Mouse (Mus musculus) kidney, postnatal 10 days (tissue): ENCODE data around the gene 1700024G13Rik.
"Not testable (repeated sequence)": the region's sequence is repeated elsewhere in the genome, so short reads cannot be mapped to it uniquely, and the experiment has no call there.

Experiments used
- DNase-seq: peaks from one replicate; pipeline ENCODE4 v3.0.0; 2021; ENCODE audit warnings: mixed read lengths

Gene 1700024G13Rik

GRCm38 (mm10) chr14:32388196-32388595, at the start of gene 1700024G13Rik:
TSS of gene 1700024G13Rik (minus strand) at chr14:32388391.
- peak; percentile 81 for DNase-seq

- DNase-seq: no peak
These were observed 49.2 kb upstream of the 1700024G13Rik start for GRCm38 (mm10) chr14:32437352-32437793.

GRCm38 (mm10) chr14:32429030-32429602, 40.9 kb upstream of the 1700024G13Rik start:
- no peak for DNase-seq

- no peak for DNase-seq
These were observed 35.8 kb upstream of the 1700024G13Rik start for GRCm38 (mm10) chr14:32423946-32424345.

GRCm38 (mm10) chr14:32418747-32419146, 30.6 kb upstream of the 1700024G13Rik start:
- peak; percentile 26 for DNase-seq

GRCm38 (mm10) chr14:32412075-32412474, 23.9 kb upstream of the 1700024G13Rik start:
- no peak for DNase-seq

GRCm38 (mm10) chr14:32410084-32410483, 21.9 kb upstream of the 1700024G13Rik start:
- DNase-seq: no peak

- DNase-seq: not testable (repeated sequence)
These were observed 17.2 kb upstream of the 1700024G13Rik start for GRCm38 (mm10) chr14:32405399-32405798.

- peak; percentile 6 for DNase-seq
These were observed 6.6 kb downstream of the 1700024G13Rik start for GRCm38 (mm10) chr14:32381619-32382018.

GRCm38 (mm10) chr14:32381066-32381465, 7.1 kb downstream of the 1700024G13Rik start:
- DNase-seq: no peak

GRCm38 (mm10) chr14:32380099-32380480, 8.1 kb downstream of the 1700024G13Rik start:
- DNase-seq: no peak

- DNase-seq: peak; percentile 11
These were observed 8.6 kb downstream of the 1700024G13Rik start for GRCm38 (mm10) chr14:32379395-32380098.

- no peak for DNase-seq
These were observed 15.7 kb downstream of the 1700024G13Rik start for GRCm38 (mm10) chr14:32372510-32372909.

- DNase-seq: no peak
These were observed 18.4 kb downstream of the 1700024G13Rik start for GRCm38 (mm10) chr14:32369756-32370155.

GRCm38 (mm10) chr14:32364359-32364758, 23.8 kb downstream of the 1700024G13Rik start:
- no peak for DNase-seq

- not testable (repeated sequence) for DNase-seq
These were observed 36.8 kb downstream of the 1700024G13Rik start for GRCm38 (mm10) chr14:32351181-32351920.

- no peak for DNase-seq
These were observed 40.9 kb downstream of the 1700024G13Rik start for GRCm38 (mm10) chr14:32347307-32347706.

GRCm38 (mm10) chr14:32344694-32345093, 43.5 kb downstream of the 1700024G13Rik start:
- no peak for DNase-seq

- DNase-seq: no peak
These were observed 44.0 kb downstream of the 1700024G13Rik start for GRCm38 (mm10) chr14:32344176-32344575.

GRCm38 (mm10) chr14:32341823-32342222, 46.4 kb downstream of the 1700024G13Rik start:
- no peak for DNase-seq

- no peak for DNase-seq
These were observed 51.6 kb downstream of the 1700024G13Rik start for GRCm38 (mm10) chr14:32336547-32336946.

- DNase-seq: no peak
These were observed 52.2 kb downstream of the 1700024G13Rik start for GRCm38 (mm10) chr14:32336021-32336420.
